Mouse (Mus musculus): ENCODE data around the gene Gpr107.

- TF ChIP-seq POLR2A (IDR thresholded peaks at IDR 0.05; ENCODE audit: borderline replicate concordance, control insufficient read depth, low read depth, low read length): no peak
- no peak for TF ChIP-seq CTCF (IDR thresholded peaks at IDR 0.05; ENCODE audit: control insufficient read depth, insufficient read depth, low read length)
These were observed 96.7 kb downstream of the Gpr107 start for GRCm38 (mm10) chr2:31248856-31249255.

Data from bone marrow, adult 2 months (tissue).